Comparison of ENCODE assay signal across 12 mouse cellular contexts in the genomic region with DNA sequence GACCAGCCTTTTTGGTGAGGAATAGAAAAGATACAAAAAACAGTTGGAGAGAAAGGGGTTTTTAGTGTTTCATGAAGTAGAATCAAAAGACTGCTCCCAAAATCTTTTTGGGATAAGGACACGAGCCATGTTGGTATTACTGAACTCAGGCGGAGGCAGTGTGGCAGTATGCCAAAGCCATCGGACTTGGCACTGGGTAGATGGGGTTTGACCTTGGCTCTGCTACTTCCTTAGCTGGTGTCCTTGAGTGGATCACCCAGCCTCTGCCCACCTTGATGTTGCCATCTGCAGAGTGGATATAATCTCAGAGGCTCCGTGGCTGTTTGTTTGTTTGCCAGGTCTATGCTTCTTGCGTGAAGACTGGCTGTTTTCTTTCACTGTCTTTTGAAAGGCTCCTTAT. TPM values are rescaled to one million over a fixed set of nuclear protein-coding genes. Genes with fewer than 3 reads are reported as not detected.
DNase-seq lines count a peak whose midpoint lies in the region; ATAC-seq lines count a peak whose summit lies in the region.
"Had no signal": no experiment of that assay in that cellular context is flagged by ENCODE, and none has a peak within 500 bp of the region (broad histone marks: within the 10 kb centered on the region; RNA-seq: fewer than 3 reads in every experiment).

No protein-coding gene starts in this region.

- peaks cover 29% of the 10 kb centered on the region for H3K4me1 ChIP-seq in embryonic facial prominence, embryonic 14.5 days (ENCODE audit: control insufficient read depth, insufficient read depth, low read length)
- H3K4me1 ChIP-seq in embryonic facial prominence, embryonic 10.5 days = peaks cover 18% of the 10 kb centered on the region

- DNase-seq in embryonic facial prominence, embryonic 14.5 days (ENCODE audit: low spot score) = no peak
- no peak for DNase-seq in embryonic facial prominence, embryonic 10.5 days (ENCODE audit: low spot score)
- DNase-seq in left cerebral cortex, postnatal 4 days = peak; percentile 58
- no peak for DNase-seq in left cerebral cortex, adult 9 months (ENCODE audit: low spot score in 2 of 2)
- DNase-seq in adrenal gland, postnatal 10 days = peak; percentile 81
- DNase-seq in kidney, postnatal 14 days = peak; percentile 76
- no peak for DNase-seq in embryo, embryonic 10.5 days (ENCODE audit: low spot score)
- no peak for DNase-seq in Muller cell, postnatal 12 days (ENCODE audit: inconsistent ontology term)
- DNase-seq: gastrocnemius, postnatal 36 days; lung, adult 2 months had no signal

- H3K36me3 ChIP-seq in embryonic facial prominence, embryonic 14.5 days (ENCODE audit: control insufficient read depth, insufficient read depth, low read length) = no peaks in the 10 kb centered on the region; the same call in 1 of the 2 replicates
- no peaks in the 10 kb centered on the region; the same call in 1 of the 2 replicates for H3K36me3 ChIP-seq in embryonic facial prominence, embryonic 10.5 days (replicated peaks)
- H3K36me3 ChIP-seq: hindbrain, embryonic 10.5 days; midbrain, embryonic 15.5 days had no signal

- no peaks in the 10 kb centered on the region for H3K9me3 ChIP-seq in embryonic facial prominence, embryonic 14.5 days (ENCODE audit: control insufficient read depth, low read length)
- no peaks in the 10 kb centered on the region for H3K9me3 ChIP-seq in embryonic facial prominence, embryonic 10.5 days
- H3K9me3 ChIP-seq: hindbrain, embryonic 10.5 days; midbrain, embryonic 15.5 days had no signal

- H3K27ac ChIP-seq in embryonic facial prominence, embryonic 14.5 days (replicated peaks; ENCODE audit: low read depth, low read length) = 0 out of 2 replicates have a peak overlapping the region, but pooled peaks have one; percentile 8
- no peak overlapping the region for H3K27ac ChIP-seq in embryonic facial prominence, embryonic 10.5 days (replicated peaks)
- H3K27ac ChIP-seq: hindbrain, embryonic 10.5 days had no signal

- no peak overlapping the region for H3K4me2 ChIP-seq in embryonic facial prominence, embryonic 14.5 days (ENCODE audit: low read depth, low read length)
- H3K4me2 ChIP-seq: midbrain, embryonic 15.5 days had no signal

- ATAC-seq in embryonic facial prominence, embryonic 14.5 days (ENCODE audit: low read depth) = no peak

- H3K27me3 ChIP-seq in embryonic facial prominence, embryonic 14.5 days (replicated peaks; ENCODE audit: control insufficient read depth, insufficient read depth, low read length) = no peaks in the 10 kb centered on the region
- peaks cover 6% of the 10 kb centered on the region for H3K27me3 ChIP-seq in embryonic facial prominence, embryonic 10.5 days (replicated peaks; ENCODE audit: low read depth, poor library complexity, severe bottlenecking)
- H3K27me3 ChIP-seq: midbrain, embryonic 15.5 days had no signal

- H3K4me3 ChIP-seq in embryonic facial prominence, embryonic 14.5 days (ENCODE audit: low read depth, low read length) = no peak overlapping the region
- H3K4me3 ChIP-seq in embryonic facial prominence, embryonic 10.5 days = no peak overlapping the region
- H3K4me3 ChIP-seq: hindbrain, embryonic 10.5 days; midbrain, embryonic 15.5 days had no signal

- intact Hi-C loops in left cerebral cortex, postnatal 4 days (cut with DNase I) = no loop called here

- 66% methylated on average over 5 of the region's 5 CpGs for WGBS in embryonic facial prominence, embryonic 14.5 days
- WGBS in embryonic facial prominence, embryonic 10.5 days = 90% methylated on average over 5 of the region's 5 CpGs

- no peak overlapping the region for H3K9ac ChIP-seq in embryonic facial prominence, embryonic 14.5 days (ENCODE audit: low read depth, low read length)
- H3K9ac ChIP-seq: midbrain, embryonic 15.5 days had no signal

RNA-seq across cellular contexts. Expression of a gene that starts 11.8 kb away (rescaled TPM):
- polyA plus RNA-seq in embryonic facial prominence, embryonic 14.5 days (2014; fragmentation: Nextera tagmentation; extraction: Ambion mirVana) = 64.9 and 65.2 TPM in 2 replicates
- polyA plus RNA-seq in embryonic facial prominence, embryonic 10.5 days (2016; fragmentation: Nextera tagmentation; extraction: Ambion mirVana) = 160 and 179 TPM in 2 replicates
- total RNA-seq in left cerebral cortex, postnatal 4 days (2021) = 100 to 1,000 TPM; 184 to 206 TPM
- 100 to 1,000 TPM in 1 of 2 experiments, 10 to 100 TPM in 1; 98.7 to 133 TPM for total RNA-seq in adrenal gland, postnatal 10 days (2021)

Comparison
In these comparisons a context has a peak if more than half of its experiments do, and no peak if none do; other contexts are left out.
1. DNase-seq: peak in left cerebral cortex, postnatal 4 days (single experiment), adrenal gland, postnatal 10 days (single experiment) and kidney, postnatal 14 days (single experiment); none in embryonic facial prominence, embryonic 14.5 days (single experiment), embryonic facial prominence, embryonic 10.5 days (single experiment), left cerebral cortex, adult 9 months (0 of 2), embryo, embryonic 10.5 days (single experiment) and Muller cell, postnatal 12 days (single experiment).